Mouse (Mus musculus): ENCODE results near the gene Plek.

DNA sequence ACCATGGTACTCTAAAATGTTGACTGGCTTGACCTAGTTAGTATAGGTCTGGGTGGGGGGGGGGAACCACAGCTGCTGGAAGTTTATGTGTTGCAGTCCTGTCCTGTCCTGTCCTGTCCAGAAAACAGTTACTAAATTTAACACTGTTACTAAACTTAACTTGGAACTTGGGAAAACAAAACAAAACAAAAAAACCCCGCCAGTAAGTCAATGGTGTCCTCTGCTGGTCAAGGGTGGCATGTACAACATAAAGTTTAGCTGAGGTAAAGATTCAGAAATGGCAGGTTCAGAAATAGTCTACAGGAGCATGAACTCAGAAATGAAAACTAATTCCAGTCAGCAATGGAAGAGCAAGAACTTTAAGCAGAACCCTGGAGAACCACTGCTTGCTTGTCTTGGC is 103.4 kb downstream of the Plek start:
- TF ChIP-seq POLR2A (IDR thresholded peaks at IDR 0.05; ENCODE audit: insufficient read depth, low read depth, low read length) (no peak), CTCF (IDR thresholded peaks at IDR 0.05) (peak; percentile 84)
